13 mouse cellular contexts compared by ENCODE assay signal in the genomic region with DNA sequence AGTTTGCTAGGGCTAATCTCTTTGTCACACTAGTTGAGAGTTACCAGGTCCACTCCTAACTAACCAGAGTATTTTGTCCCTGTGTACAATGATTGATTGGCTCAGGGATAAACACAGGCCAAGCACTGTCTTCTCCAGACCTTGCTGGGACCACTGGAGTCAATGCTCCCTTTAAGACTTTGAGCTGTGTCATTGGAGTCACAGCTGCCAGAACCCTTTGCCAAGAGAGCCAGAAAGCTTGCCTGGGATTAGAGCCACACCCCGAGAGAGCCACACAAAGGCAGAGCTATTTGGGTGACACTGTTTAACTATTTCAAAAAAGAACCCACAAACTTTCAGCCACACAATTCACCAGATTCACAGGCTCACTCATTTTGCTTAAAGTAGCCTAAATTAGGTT. TPM values are rescaled to one million over a fixed set of nuclear protein-coding genes. Genes with fewer than 3 reads are reported as not detected.
DNase-seq lines count a peak whose midpoint lies in the region; ATAC-seq and TF ChIP-seq lines count a peak whose summit lies in the region.
"Had no signal": no experiment of that assay in that cellular context is flagged by ENCODE, and none has a peak within 500 bp of the region (broad histone marks: within the 10 kb centered on the region; RNA-seq: fewer than 3 reads in every experiment).

No protein-coding gene starts in this region.

- TF ChIP-seq CTCF in lung, adult 2 months (IDR thresholded peaks at IDR 0.05; ENCODE audit: insufficient read depth, low read length) = no peak

- no peak for TF ChIP-seq POLR2A in lung, adult 2 months (IDR thresholded peaks at IDR 0.05; ENCODE audit: borderline replicate concordance, extremely low read depth, low read depth, low read length)

- H3K4me1 ChIP-seq in lung, adult 2 months (ENCODE audit: control insufficient read depth, insufficient read depth, low read length) = no peaks in the 10 kb centered on the region
- H3K4me1 ChIP-seq: forebrain, embryonic 13.5 days; heart, embryonic 15.5 days; limb, embryonic 10.5 days had no signal

- WGBS in lung, adult 2 months = 20% methylated on average over 1 of the region's 1 CpGs

- DNase-seq in frontal cortex, postnatal 10 days (ENCODE audit: low spot score in 2 of 2) = no peak
- DNase-seq in lung, postnatal 10 days = peak; percentile 42
- DNase-seq in lung, adult 2 months = no peak
- DNase-seq in gastrocnemius, adult 8-10 months (ENCODE audit: low spot score in 2 of 2) = peak; percentile 24 to 28
- peak; percentile 57 for DNase-seq in skeletal muscle tissue, adult 2 months (ENCODE audit: low read depth, low spot score)
- no peak for DNase-seq in neural tube, embryonic 10.5 days (ENCODE audit: extremely low spot score, low spot score)
- DNase-seq in left cerebral cortex, postnatal 14 days (ENCODE audit: low spot score in 2 of 2) = no peak
- DNase-seq: kidney, adult 9 months had no signal

- peak; percentile 33 for ATAC-seq in frontal cortex, adult (ENCODE audit: low TSS enrichment)
- ATAC-seq: CD4-positive, CD25-positive, alpha-beta regulatory T cell, adult 4 months; forebrain, embryonic 13.5 days had no signal

- intact Hi-C loops in left cerebral cortex, postnatal 14 days (cut with DNase I) = no loop called here

- no peak overlapping the region for H3K4me3 ChIP-seq in lung, adult 2 months (replicated peaks; ENCODE audit: extremely low read depth, low read depth, low read length)
- H3K4me3 ChIP-seq: forebrain, embryonic 13.5 days; heart, embryonic 15.5 days; limb, embryonic 10.5 days had no signal

RNA-seq across cellular contexts. Expression of a gene that starts 23.3 kb away (rescaled TPM):
- 6.1 and 10.3 TPM in 2 replicates for polyA plus RNA-seq in lung, adult 2 months (2012; rRNA removed)
- 100 to 1,000 TPM; 130 to 142 (median 135) TPM for total RNA-seq in gastrocnemius, adult 8-10 months (2022)
- 10 to 100 TPM; 31.0 to 34.6 TPM for total RNA-seq in left cerebral cortex, postnatal 14 days (2021)

Comparison
In these comparisons a context has a peak if more than half of its experiments do, and no peak if none do; other contexts are left out.
1. DNase-seq: peak in lung, postnatal 10 days (single experiment), gastrocnemius, adult 8-10 months (2 of 2) and skeletal muscle tissue, adult 2 months (single experiment); none in frontal cortex, postnatal 10 days (0 of 2), lung, adult 2 months (single experiment), neural tube, embryonic 10.5 days (single experiment) and left cerebral cortex, postnatal 14 days (0 of 2).